Mouse (Mus musculus): ENCODE results near the gene Ugt1a7c.

GRCm38 (mm10) chr1:88212341-88213045, 117.6 kb downstream of the Ugt1a7c start:
- TF ChIP-seq CTCF (IDR thresholded peaks at IDR 0.05 in 2 of 3, conservative IDR thresholded peaks at IDR 0.05 in 1 of 3; ENCODE audit: control insufficient read depth in 1 of 3, insufficient read depth in 1 of 3, low read depth in 2 of 3, low read length in 3 of 3, poor library complexity in 1 of 3, severe bottlenecking in 1 of 3) (0 out of 6 replicates have a peak, but pooled peaks of 1 of the 3 experiments have one; percentile 1), HCFC1 (IDR thresholded peaks at IDR 0.05; ENCODE audit: low read depth, low read length) (no peak), EP300 (IDR thresholded peaks at IDR 0.05; ENCODE audit: low read depth in 1 of 2, low read length in 2 of 2) (no peak)
